Mouse (Mus musculus): ENCODE results near the gene Phf19. TPM values are rescaled to one million over a fixed set of nuclear protein-coding genes. Genes with fewer than 3 reads are reported as not detected.

Gene Phf19
- total RNA-seq, 2 experiments from 2014 or later: 0.68 to 0.82 TPM

GRCm38 (mm10) chr2:34941061-34941675 is 27.3 kb upstream of the Phf19 start:
- intact Hi-C loops (cut with DNase I): no loop called here
- no peak for DNase-seq (ENCODE audit: low spot score in 2 of 2)

GRCm38 (mm10) chr2:34940246-34940645 is 26.4 kb upstream of the Phf19 start:
- no peak for DNase-seq (ENCODE audit: low spot score in 2 of 2)
- intact Hi-C loops (cut with DNase I): no loop called here

- DNase-seq (ENCODE audit: low spot score in 2 of 2): no peak
- intact Hi-C loops (cut with DNase I): no loop called here
Observed at GRCm38 (mm10) chr2:34938269-34939208, 24.7 kb upstream of the Phf19 start.

- intact Hi-C loops (cut with DNase I): no loop called here
- DNase-seq (ENCODE audit: low spot score in 2 of 2): no peak
Observed at GRCm38 (mm10) chr2:34937460-34937859, 23.6 kb upstream of the Phf19 start.

GRCm38 (mm10) chr2:34927320-34927719 is 13.5 kb upstream of the Phf19 start:
- DNase-seq (ENCODE audit: low spot score in 2 of 2): no peak
- intact Hi-C loops (cut with DNase I): no loop called here

GRCm38 (mm10) chr2:34922729-34923128 is 8.9 kb upstream of the Phf19 start:
- intact Hi-C loops (cut with DNase I): no loop called here
- no peak for DNase-seq (ENCODE audit: low spot score in 2 of 2)

- intact Hi-C loops (cut with DNase I): no loop called here
- no peak for DNase-seq (ENCODE audit: low spot score in 2 of 2)
Observed at GRCm38 (mm10) chr2:34920144-34920543, 6.3 kb upstream of the Phf19 start.

GRCm38 (mm10) chr2:34915103-34915502 is 1.3 kb upstream of the Phf19 start:
- intact Hi-C loops (cut with DNase I): no loop called here

GRCm38 (mm10) chr2:34914823-34915082 is 927 bp upstream of the Phf19 start:
- intact Hi-C loops (cut with DNase I): no loop called here
- no peak for DNase-seq (ENCODE audit: low spot score in 2 of 2)

More at GRCm38 (mm10) chr2:34915103-34915502, 1.3 kb upstream of the Phf19 start:
- DNase-seq (ENCODE audit: low spot score in 2 of 2): no peak

- DNase-seq (ENCODE audit: low spot score in 2 of 2): peak; percentile 21 to 42
- intact Hi-C loops (cut with DNase I): no loop called here
Observed at GRCm38 (mm10) chr2:34914069-34914822, 420 bp upstream of the Phf19 start.

GRCm38 (mm10) chr2:34912613-34913012 is 1.2 kb downstream of the Phf19 start:
- no peak for DNase-seq (ENCODE audit: low spot score in 2 of 2)
- intact Hi-C loops (cut with DNase I): no loop called here

- intact Hi-C loops (cut with DNase I): no loop called here
Observed at GRCm38 (mm10) chr2:34911871-34912270, 2.0 kb downstream of the Phf19 start.

GRCm38 (mm10) chr2:34909719-34910118 is 4.1 kb downstream of the Phf19 start:
- no peak for DNase-seq (ENCODE audit: low spot score in 2 of 2)
- intact Hi-C loops (cut with DNase I): no loop called here

More at GRCm38 (mm10) chr2:34911871-34912270, 2.0 kb downstream of the Phf19 start:
- no peak for DNase-seq (ENCODE audit: low spot score in 2 of 2)

GRCm38 (mm10) chr2:34906861-34907604 is 6.8 kb downstream of the Phf19 start:
- intact Hi-C loops (cut with DNase I): no loop called here
- peak; percentile 32 to 57 for DNase-seq (ENCODE audit: low spot score in 2 of 2)

- intact Hi-C loops (cut with DNase I): no loop called here
- no peak for DNase-seq (ENCODE audit: low spot score in 2 of 2)
Observed at GRCm38 (mm10) chr2:34906426-34906825, 7.4 kb downstream of the Phf19 start.

GRCm38 (mm10) chr2:34904849-34905542 is 8.8 kb downstream of the Phf19 start:
- peak; percentile 96 to 99 for DNase-seq (ENCODE audit: low spot score in 2 of 2)
- intact Hi-C loops (cut with DNase I): no loop called here

GRCm38 (mm10) chr2:34903652-34904405 is 10.0 kb downstream of the Phf19 start:
- DNase-seq (ENCODE audit: low spot score in 2 of 2): no peak
- intact Hi-C loops (cut with DNase I): no loop called here

- intact Hi-C loops (cut with DNase I): no loop called here
- DNase-seq (ENCODE audit: low spot score in 2 of 2): no peak
Observed at GRCm38 (mm10) chr2:34903191-34903590, 10.6 kb downstream of the Phf19 start.

Data from left cerebral cortex, postnatal 14 days (tissue).